Mouse (Mus musculus) heart, embryonic 11.5 days (tissue): Measurements from ENCODE around the gene Zmiz1. TPM values are rescaled to one million over a fixed set of nuclear protein-coding genes. Genes with fewer than 3 reads are reported as not detected.

Source experiments
- ATAC-seq: fragments of 200-750 bp; cut with Nextera tagmentation; replicated peaks from 2 replicates; pipeline ENCODE4 v1.8.0; 2017; ENCODE audit warnings: moderate library complexity; ENCODE audit not compliant: insufficient number of reproducible peaks, low FRiP score, low TSS enrichment
- H3K27ac ChIP-seq: fragments of 300-500 bp; sonication (generic); 2 replicates; pipeline ENCODE4 v1.5.1; 2014; ENCODE audit warnings: mild to moderate bottlenecking, low read depth, low read length
- H3K27me3 ChIP-seq: fragments of 300-500 bp; sonication (generic); 2 replicates; pipeline ENCODE4 v1.6.1; 2014; ENCODE audit warnings: mild to moderate bottlenecking, low read length, mixed read lengths; ENCODE audit not compliant: control insufficient read depth, insufficient read depth
- H3K36me3 ChIP-seq: fragments of 300-500 bp; sonication (generic); 2 replicates; pipeline ENCODE4 v1.6.1; 2014; ENCODE audit warnings: mild to moderate bottlenecking, low read length, moderate library complexity, mixed read lengths; ENCODE audit not compliant: control insufficient read depth, insufficient read depth
- H3K4me1 ChIP-seq: fragments of 300-500 bp; sonication (generic); 2 replicates; pipeline ENCODE4 v1.6.1; 2014; ENCODE audit warnings: low read length; ENCODE audit not compliant: control insufficient read depth, insufficient read depth
- H3K4me2 ChIP-seq: fragments of 300-500 bp; sonication (generic); 2 replicates; pipeline ENCODE4 v1.6.1; 2014; ENCODE audit warnings: mild to moderate bottlenecking, moderate library complexity
- H3K4me3 ChIP-seq: fragments of 300-500 bp; sonication (generic); 2 replicates; pipeline ENCODE4 v1.5.1; 2014; ENCODE audit warnings: low read depth, low read length
- H3K9ac ChIP-seq: fragments of 300-500 bp; sonication (generic); 2 replicates; pipeline ENCODE4 v1.6.1; 2014; ENCODE audit warnings: mild to moderate bottlenecking, low read depth, low read length, moderate library complexity
- H3K9me3 ChIP-seq: fragments of 300-500 bp; sonication (generic); replicated peaks from 2 replicates; pipeline ENCODE4 v1.6.1; 2016; ENCODE audit warnings: low read length; ENCODE audit not compliant: control insufficient read depth
- WGBS: fragments of 180-500 bp; shearing (Covaris S2); extraction: QIAGEN DNeasy Blood & Tissue Kit; methylation state at CpG from one replicate; pipeline ENCODE4 v1.1.7; 2014; ENCODE audit not compliant: insufficient replicate concordance; 5-methylcytosine and 5-hydroxymethylcytosine counted together
- polyA plus RNA-seq: library from polyadenylated mRNA; unstranded; fragments of >200 nt; fragmentation: Nextera tagmentation; extraction: Ambion mirVana; gene quantifications from 2 replicates; pipeline ENCODE4 v1.2.1, GENCODE M21; 2014

The Zmiz1 gene
- polyA plus RNA-seq, 1 experiment from 2014 or later: 34.9 TPM

GRCm38 (mm10) chr14:25451099-25451667, 7.8 kb upstream of the Zmiz1 start:
- WGBS: 5% methylated on average over 7 of the region's 7 CpGs
- Histone ChIP-seq H3K9me3 (no peaks in the 10 kb centered on the region), H3K4me3 (no peak overlapping the region), H3K4me1 (peaks cover 47% of the 10 kb centered on the region), H3K27ac (peak overlapping the region; percentile 68), H3K9ac (no peak overlapping the region), H3K4me2 (peak overlapping the region; percentile 32), H3K36me3 (no peaks in the 10 kb centered on the region), H3K27me3 (no peaks in the 10 kb centered on the region; the same call in 1 of the 2 replicates)
- ATAC-seq: peak; percentile 73

DNA sequence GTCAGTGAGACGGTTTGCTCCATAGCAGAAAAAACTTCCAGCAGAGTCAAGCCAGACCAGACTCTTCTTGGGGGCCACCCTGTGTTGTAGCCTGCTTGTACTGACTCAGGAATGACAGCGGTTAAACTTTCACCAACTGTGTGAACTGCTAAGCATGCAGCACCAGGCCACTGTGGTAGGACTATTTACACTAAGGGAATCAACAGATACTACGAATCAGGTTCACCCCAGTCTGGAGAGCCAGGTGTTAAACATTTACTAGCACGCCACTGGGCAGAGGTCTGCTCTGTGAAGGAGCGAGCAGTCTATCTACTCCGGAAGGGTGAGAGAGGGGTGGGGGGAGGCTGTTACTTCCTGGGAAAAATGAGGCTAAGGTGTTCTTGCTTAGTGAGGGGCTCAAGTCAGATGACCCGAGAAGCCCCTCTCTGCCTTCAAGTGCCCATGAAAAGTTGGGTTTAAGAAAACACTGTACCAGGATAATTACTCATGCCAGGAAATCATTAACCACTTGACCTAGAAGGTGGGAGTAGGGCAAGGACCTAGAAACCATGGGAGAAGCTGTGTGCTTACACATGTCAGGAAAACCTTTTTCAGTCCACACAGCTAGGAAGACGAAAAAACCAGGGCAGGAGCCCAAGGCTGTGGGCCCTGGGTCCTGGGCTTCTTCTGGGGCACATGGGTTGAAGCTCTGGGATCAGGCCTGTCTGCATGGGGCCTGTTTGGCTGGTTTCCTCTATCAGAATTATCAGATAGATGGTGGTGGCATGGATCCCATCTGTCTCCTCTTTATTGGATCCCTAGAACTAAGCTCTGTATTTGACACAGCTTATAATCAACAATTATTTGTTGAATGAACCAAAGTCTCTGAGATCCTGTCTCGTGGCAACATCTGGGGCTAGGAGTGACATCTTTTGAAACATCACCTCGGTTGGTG, 7.0 kb upstream of the Zmiz1 start:
- peak overlapping the region; percentile 68 for H3K27ac ChIP-seq
- H3K4me2 ChIP-seq: peak overlapping the region; percentile 32
- 0 out of 2 replicates have a peak, but pooled peaks have one; percentile 0 for ATAC-seq
- no peak overlapping the region for H3K9ac ChIP-seq
- H3K4me1 ChIP-seq: peaks cover 51% of the 10 kb centered on the region
- H3K4me3 ChIP-seq: no peak overlapping the region
- H3K36me3 ChIP-seq: no peaks in the 10 kb centered on the region
- H3K27me3 ChIP-seq: no peaks in the 10 kb centered on the region; the same call in 1 of the 2 replicates
- H3K9me3 ChIP-seq: no peaks in the 10 kb centered on the region
- 26% methylated on average over 10 of the region's 10 CpGs for WGBS

DNA sequence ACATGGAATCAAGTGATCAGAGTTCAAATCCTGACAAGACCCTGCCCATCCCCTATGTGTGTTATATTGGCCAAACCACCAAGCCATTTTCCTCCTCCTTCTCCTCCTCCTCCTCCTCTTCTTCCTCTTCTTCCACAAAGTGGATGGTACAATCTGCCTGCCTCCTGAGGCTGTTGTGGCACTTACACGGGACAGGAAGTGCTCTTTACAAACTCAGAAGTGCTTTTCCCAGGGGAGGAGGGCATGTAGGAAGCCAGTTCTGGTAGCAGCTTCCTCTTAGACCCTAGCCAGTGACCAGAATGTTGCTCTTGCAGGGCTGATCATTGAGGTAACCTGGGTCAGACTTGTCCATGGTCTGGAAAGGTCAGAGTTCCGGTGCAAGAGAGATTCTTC, 6.4 kb upstream of the Zmiz1 start:
- H3K4me3 ChIP-seq: no peak overlapping the region
- no peak overlapping the region for H3K4me2 ChIP-seq
- H3K36me3 ChIP-seq: no peaks in the 10 kb centered on the region
- H3K9ac ChIP-seq: no peak overlapping the region
- H3K9me3 ChIP-seq: no peaks in the 10 kb centered on the region
- ATAC-seq: no peak
- peak overlapping the region; percentile 35; the same call in 1 of the 2 replicates for H3K27ac ChIP-seq
- H3K4me1 ChIP-seq: peaks cover 51% of the 10 kb centered on the region
- no peaks in the 10 kb centered on the region; the same call in 1 of the 2 replicates for H3K27me3 ChIP-seq
- WGBS: 37% methylated on average over 2 of the region's 2 CpGs

GRCm38 (mm10) chr14:25454066-25454760, 4.8 kb upstream of the Zmiz1 start:
- Histone ChIP-seq H3K36me3 (no peaks in the 10 kb centered on the region), H3K27ac (no peak overlapping the region), H3K27me3 (no peaks in the 10 kb centered on the region), H3K4me1 (peaks cover 55% of the 10 kb centered on the region), H3K4me3 (no peak overlapping the region), H3K4me2 (no peak overlapping the region), H3K9ac (no peak overlapping the region), H3K9me3 (no peaks in the 10 kb centered on the region)
- ATAC-seq: no peak
- 75% methylated on average over 12 of the region's 12 CpGs for WGBS

- Histone ChIP-seq H3K4me2 (peak overlapping the region; percentile 97), H3K9me3 (no peaks in the 10 kb centered on the region), H3K4me3 (peak overlapping the region; percentile 98), H3K27ac (peak overlapping the region; percentile 92), H3K9ac (peak overlapping the region; percentile 80), H3K36me3 (no peaks in the 10 kb centered on the region), H3K4me1 (peaks cover 47% of the 10 kb centered on the region), H3K27me3 (no peaks in the 10 kb centered on the region)
- ATAC-seq: no peak
- 3% methylated on average over 17 of the region's 17 CpGs for WGBS
These were observed 2.1 kb upstream of the Zmiz1 start for GRCm38 (mm10) chr14:25456666-25457433.

DNA sequence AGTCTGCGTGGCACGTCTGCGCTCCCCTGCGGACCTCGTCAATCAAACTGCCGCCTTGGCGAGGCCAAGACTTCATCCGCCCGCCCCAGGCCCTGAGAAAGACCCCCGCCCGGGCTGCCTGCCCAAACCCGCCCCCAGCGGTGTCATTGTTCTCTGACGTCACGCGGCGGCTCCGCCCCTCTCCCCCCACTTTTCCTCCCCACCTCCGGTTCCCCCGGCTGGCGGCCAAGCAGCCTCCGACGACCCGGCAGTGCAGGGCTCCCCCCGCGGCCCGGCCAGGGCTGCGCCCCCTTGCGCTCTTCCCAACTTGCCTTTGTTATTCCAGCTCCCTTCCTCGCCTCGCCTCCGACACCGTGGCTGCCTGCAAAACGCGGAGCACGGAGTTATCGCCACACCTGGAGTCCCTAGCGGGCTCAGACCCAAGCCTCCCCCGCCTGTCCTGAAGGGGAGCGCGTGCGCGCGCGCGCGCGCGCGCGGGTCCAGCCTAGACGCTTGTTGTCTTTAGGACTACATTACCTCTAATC, 1.5 kb upstream of the Zmiz1 start:
- peak overlapping the region; percentile 99 for H3K9ac ChIP-seq
- H3K36me3 ChIP-seq: no peaks in the 10 kb centered on the region
- peak overlapping the region; percentile 97 for H3K27ac ChIP-seq
- no peaks in the 10 kb centered on the region for H3K27me3 ChIP-seq
- ATAC-seq: peak; percentile 79
- under 1% methylated on average over 51 of the region's 52 CpGs for WGBS
- H3K4me1 ChIP-seq: peaks cover 45% of the 10 kb centered on the region
- H3K9me3 ChIP-seq: no peaks in the 10 kb centered on the region
- peak overlapping the region; percentile 97 for H3K4me2 ChIP-seq
- H3K4me3 ChIP-seq: peak overlapping the region; percentile 98

GRCm38 (mm10) chr14:25458111-25459015, 622 bp upstream of the Zmiz1 start:
- ATAC-seq: peak; percentile 0; the same call in 1 of the 2 replicates
- WGBS: under 1% methylated on average over 37 of the region's 37 CpGs
- H3K4me1 ChIP-seq: peaks cover 47% of the 10 kb centered on the region

More at GRCm38 (mm10) chr14:25458111-25459015, 622 bp upstream of the Zmiz1 start:
- no peaks in the 10 kb centered on the region for H3K36me3 ChIP-seq
- no peaks in the 10 kb centered on the region for H3K9me3 ChIP-seq
- H3K9ac ChIP-seq: peak overlapping the region; percentile 99
- peak overlapping the region; percentile 97 for H3K27ac ChIP-seq
- peak overlapping the region; percentile 98 for H3K4me3 ChIP-seq
- peak overlapping the region; percentile 97 for H3K4me2 ChIP-seq
- H3K27me3 ChIP-seq: no peaks in the 10 kb centered on the region
